Mouse (Mus musculus) bone marrow, adult 2 months (tissue): ENCODE data around the gene Slc29a2.

ENCODE experiments used
- CTCF ChIP-seq: fragments of 200-500 bp; IDR thresholded peaks from 2 replicates; pipeline ENCODE4 v1.5.1; 2011; ENCODE audit warnings: low read length, control low read depth; ENCODE audit not compliant: control insufficient read depth, insufficient read depth
- POLR2A ChIP-seq: fragments of 200-500 bp; IDR thresholded peaks from 2 replicates; pipeline ENCODE4 v1.6.1; 2011; ENCODE audit warnings: low read depth, mild to moderate bottlenecking, control low read depth, low read length, borderline replicate concordance; ENCODE audit not compliant: control insufficient read depth

GRCm38 (mm10) chr19:5045531-5045930, 21.9 kb downstream of the Slc29a2 start:
- TF ChIP-seq CTCF (no peak), POLR2A (no peak)
